Mouse (Mus musculus) stomach, embryonic 14.5 days (tissue): ENCODE measurements around the gene Mrgprh. TPM values are rescaled to one million over a fixed set of nuclear protein-coding genes. Genes with fewer than 3 reads are reported as not detected.

Experiments
- ATAC-seq: fragments of 200-750 bp; cut with Nextera tagmentation; 2 replicates; pipeline ENCODE4 v1.8.0; 2017; ENCODE audit warnings: low read depth, moderate TSS enrichment; ENCODE audit not compliant: insufficient number of reproducible peaks, insufficient read depth, low FRiP score
- H3K27ac ChIP-seq: fragments of 300-500 bp; sonication (generic); 2 replicates; pipeline ENCODE4 v1.5.1; 2014; ENCODE audit warnings: mild to moderate bottlenecking, low read length, moderate library complexity, mixed read lengths
- H3K27me3 ChIP-seq: fragments of 300-500 bp; sonication (generic); 2 replicates; pipeline ENCODE4 v1.6.1; 2014; ENCODE audit warnings: low read length, control low read depth, mixed read lengths; ENCODE audit not compliant: control insufficient read depth, insufficient read depth
- H3K36me3 ChIP-seq: fragments of 300-500 bp; sonication (generic); 2 replicates; pipeline ENCODE4 v1.6.1; 2014; ENCODE audit warnings: mild to moderate bottlenecking, control low read depth, low read length, moderate library complexity, mixed read lengths; ENCODE audit not compliant: control insufficient read depth, insufficient read depth
- H3K4me1 ChIP-seq: fragments of 300-500 bp; sonication (generic); 2 replicates; pipeline ENCODE4 v1.6.1; 2014; ENCODE audit warnings: low read length, control low read depth, mixed read lengths; ENCODE audit not compliant: control insufficient read depth, insufficient read depth
- H3K4me2 ChIP-seq: fragments of 300-500 bp; sonication (generic); replicated peaks from 2 replicates; pipeline ENCODE4 v1.6.1; 2014; ENCODE audit warnings: low read depth, low read length, control low read depth
- H3K4me3 ChIP-seq: fragments of 300-500 bp; sonication (generic); 2 replicates; pipeline ENCODE4 v1.5.1; 2014; ENCODE audit warnings: low read depth, low read length, control low read depth
- H3K9ac ChIP-seq: fragments of 300-500 bp; sonication (generic); replicated peaks from 2 replicates; pipeline ENCODE4 v1.6.1; 2014; ENCODE audit warnings: low read depth, mild to moderate bottlenecking, control low read depth, low read length, moderate library complexity, mixed read lengths
- H3K9me3 ChIP-seq: fragments of 300-500 bp; sonication (generic); 2 replicates; pipeline ENCODE4 v1.6.1; 2016; ENCODE audit warnings: low read depth, low read length, control low read depth; ENCODE audit not compliant: control insufficient read depth
- WGBS: fragments of 180-500 bp; shearing (Covaris S2); extraction: QIAGEN DNeasy Blood & Tissue Kit; methylation state at CpG from one replicate; pipeline ENCODE4 v1.1.7; 2014; 5-methylcytosine and 5-hydroxymethylcytosine counted together
- polyA plus RNA-seq: library from polyadenylated mRNA; unstranded; fragments of >200 nt; fragmentation: Nextera tagmentation; extraction: Ambion mirVana; gene quantifications from 2 replicates; pipeline ENCODE4 v1.2.1, GENCODE M21; 2014

Mrgprh gene
- polyA plus RNA-seq, 1 experiment from 2014 or later: not detected

- Histone ChIP-seq H3K27me3 (no peaks in the 10 kb centered on the region), H3K4me3 (no peak overlapping the region), H3K9ac (no peak overlapping the region), H3K9me3 (no peaks in the 10 kb centered on the region), H3K36me3 (no peaks in the 10 kb centered on the region; the same call in none of the 2 replicates), H3K4me2 (no peak overlapping the region), H3K27ac (no peak overlapping the region), H3K4me1 (no peaks in the 10 kb centered on the region)
- no peak for ATAC-seq
- 91% methylated on average over 6 of the region's 6 CpGs for WGBS
Measured at GRCm38 (mm10) chr17:12902291-12902690, 26.5 kb downstream of the Mrgprh start.

- Histone ChIP-seq H3K9ac (no peak overlapping the region), H3K4me1 (no peaks in the 10 kb centered on the region), H3K4me3 (no peak overlapping the region), H3K27ac (peak overlapping the region; percentile 10; the same call in 1 of the 2 replicates), H3K4me2 (no peak overlapping the region), H3K36me3 (no peaks in the 10 kb centered on the region; the same call in none of the 2 replicates), H3K9me3 (no peaks in the 10 kb centered on the region), H3K27me3 (no peaks in the 10 kb centered on the region)
- WGBS: 47% methylated on average over 11 of the region's 12 CpGs
- peak; percentile 30; the same call in 1 of the 2 replicates for ATAC-seq
Measured at GRCm38 (mm10) chr17:12903372-12904333, 27.8 kb downstream of the Mrgprh start.

GRCm38 (mm10) chr17:12904349-12904748 lies 28.5 kb downstream of the Mrgprh start:
- Histone ChIP-seq H3K36me3 (no peaks in the 10 kb centered on the region; the same call in none of the 2 replicates), H3K4me1 (no peaks in the 10 kb centered on the region), H3K9ac (no peak overlapping the region), H3K4me2 (no peak overlapping the region), H3K27ac (no peak overlapping the region), H3K27me3 (no peaks in the 10 kb centered on the region), H3K4me3 (no peak overlapping the region), H3K9me3 (no peaks in the 10 kb centered on the region)
- WGBS: 81% methylated on average over 1 of the region's 1 CpGs
- ATAC-seq: no peak

- WGBS: 79% methylated on average over 4 of the region's 4 CpGs
- no peak for ATAC-seq
- Histone ChIP-seq H3K4me2 (no peak overlapping the region), H3K4me3 (no peak overlapping the region), H3K9me3 (no peaks in the 10 kb centered on the region), H3K4me1 (no peaks in the 10 kb centered on the region), H3K27ac (no peak overlapping the region), H3K9ac (no peak overlapping the region), H3K27me3 (no peaks in the 10 kb centered on the region), H3K36me3 (peaks cover 3% of the 10 kb centered on the region)
Measured at GRCm38 (mm10) chr17:12905810-12906209, 30.0 kb downstream of the Mrgprh start.

- Histone ChIP-seq H3K27me3 (no peaks in the 10 kb centered on the region), H3K9me3 (no peaks in the 10 kb centered on the region), H3K27ac (no peak overlapping the region), H3K4me2 (no peak overlapping the region), H3K4me3 (no peak overlapping the region), H3K36me3 (peaks cover 8% of the 10 kb centered on the region), H3K9ac (no peak overlapping the region), H3K4me1 (no peaks in the 10 kb centered on the region)
- no peak for ATAC-seq
- WGBS: 83% methylated on average over 9 of the region's 9 CpGs
Measured at GRCm38 (mm10) chr17:12906436-12906835, 30.6 kb downstream of the Mrgprh start.

GRCm38 (mm10) chr17:12909361-12910280 lies 33.8 kb downstream of the Mrgprh start, which contains the start of gene Pnldc1:
TSS of gene Pnldc1 (minus strand) at chr17:12910230.
- no peaks in the 10 kb centered on the region for H3K27me3 ChIP-seq
- ATAC-seq: no peak
- no peak within 1 kb of the TSS for H3K9ac ChIP-seq
- no peak within 1 kb of the TSS for H3K27ac ChIP-seq
- no peak within 1 kb of the TSS for H3K4me2 ChIP-seq
- H3K4me3 ChIP-seq: no peak within 1 kb of the TSS
- WGBS: 78% methylated on average over 35 of the region's 35 CpGs
- H3K36me3 ChIP-seq: peaks cover 32% of the 10 kb centered on the region
- H3K4me1 ChIP-seq: no peaks in the 10 kb centered on the region
- no peaks in the 10 kb centered on the region for H3K9me3 ChIP-seq

- no peak overlapping the region for H3K4me3 ChIP-seq
- no peaks in the 10 kb centered on the region for H3K27me3 ChIP-seq
- 86% methylated on average over 8 of the region's 8 CpGs for WGBS
- peaks cover 32% of the 10 kb centered on the region for H3K36me3 ChIP-seq
- H3K9ac ChIP-seq: no peak overlapping the region
- no peak overlapping the region for H3K4me2 ChIP-seq
- ATAC-seq: no peak
- H3K4me1 ChIP-seq: no peaks in the 10 kb centered on the region
- H3K9me3 ChIP-seq: no peaks in the 10 kb centered on the region
- no peak overlapping the region for H3K27ac ChIP-seq
Measured at GRCm38 (mm10) chr17:12910391-12910790, 34.6 kb downstream of the Mrgprh start.

GRCm38 (mm10) chr17:12915488-12915880 lies 39.6 kb downstream of the Mrgprh start, which contains the start of gene Tcp1:
TSS of gene Tcp1 (plus strand) at chr17:12915701.
- Histone ChIP-seq H3K9me3 (no peaks in the 10 kb centered on the region), H3K4me1 (peaks cover 6% of the 10 kb centered on the region; the same call in 1 of the 2 replicates), H3K27me3 (no peaks in the 10 kb centered on the region), H3K27ac (peak within 1 kb of the TSS; percentile 92), H3K4me2 (peak within 1 kb of the TSS; percentile 82), H3K36me3 (peaks cover 53% of the 10 kb centered on the region), H3K4me3 (peak within 1 kb of the TSS; percentile 97), H3K9ac (peak within 1 kb of the TSS; percentile 99)
- no peak for ATAC-seq
- under 1% methylated on average over 18 of the region's 18 CpGs for WGBS
